Mouse (Mus musculus): ENCODE results near the gene Cd200r2.
A peak's percentile ranks its signal among the peaks of the same experiment; 100 is the strongest.
"Not testable (repeated sequence)": the region's sequence is repeated elsewhere in the genome, so short reads cannot be mapped to it uniquely, and the experiment has no call there.

Cd200r2 gene

DNA sequence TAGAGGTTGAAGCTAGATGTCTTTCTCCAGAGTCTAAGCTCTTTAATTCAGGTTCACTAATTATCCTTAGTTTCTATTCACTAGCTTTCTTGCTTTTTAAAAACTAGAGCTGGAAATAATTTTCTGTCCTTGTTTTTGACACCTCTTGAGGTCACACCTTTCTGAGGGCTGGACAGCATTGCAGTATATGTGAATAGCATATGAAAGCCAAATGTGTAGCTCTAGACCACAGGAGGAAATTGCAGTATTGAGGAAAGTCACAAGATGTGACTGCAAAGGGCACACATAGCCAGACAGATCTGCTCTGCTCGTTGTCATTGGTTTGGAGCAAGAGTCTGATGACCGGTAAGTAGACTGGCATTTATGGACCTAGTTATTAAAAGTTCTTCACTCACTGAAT lies at the start of gene Cd200r2:
Gene Cd200r2 (plus strand): TSS at position 301 of the 400 bp plus-strand sequence.
- no peak for DNase-seq (ENCODE audit: low read depth in 2 of 2, low spot score in 2 of 2)

GRCm38 (mm10) chr16:44818010-44818409 lies 48.9 kb upstream of the Cd200r2 start:
- DNase-seq (ENCODE audit: low read depth in 2 of 2, low spot score in 2 of 2): no peak

- no peak for DNase-seq (ENCODE audit: low read depth in 2 of 2, low spot score in 2 of 2)
These were observed 46.4 kb upstream of the Cd200r2 start for GRCm38 (mm10) chr16:44820545-44820944.

GRCm38 (mm10) chr16:44832286-44832685 lies 34.6 kb upstream of the Cd200r2 start:
- no peak for DNase-seq (ENCODE audit: low read depth in 2 of 2, low spot score in 2 of 2)

- DNase-seq (ENCODE audit: low read depth in 2 of 2, low spot score in 2 of 2): not testable (repeated sequence)
These were observed 33.7 kb upstream of the Cd200r2 start for GRCm38 (mm10) chr16:44833189-44833588.

- no peak for DNase-seq (ENCODE audit: low read depth in 2 of 2, low spot score in 2 of 2)
These were observed 8.3 kb downstream of the Cd200r2 start for GRCm38 (mm10) chr16:44875178-44875577.

GRCm38 (mm10) chr16:44876625-44877024 lies 9.7 kb downstream of the Cd200r2 start:
- no peak for DNase-seq (ENCODE audit: low read depth in 2 of 2, low spot score in 2 of 2)

GRCm38 (mm10) chr16:44877595-44877994 lies 10.7 kb downstream of the Cd200r2 start:
- DNase-seq (ENCODE audit: low read depth in 2 of 2, low spot score in 2 of 2): no peak

DNA sequence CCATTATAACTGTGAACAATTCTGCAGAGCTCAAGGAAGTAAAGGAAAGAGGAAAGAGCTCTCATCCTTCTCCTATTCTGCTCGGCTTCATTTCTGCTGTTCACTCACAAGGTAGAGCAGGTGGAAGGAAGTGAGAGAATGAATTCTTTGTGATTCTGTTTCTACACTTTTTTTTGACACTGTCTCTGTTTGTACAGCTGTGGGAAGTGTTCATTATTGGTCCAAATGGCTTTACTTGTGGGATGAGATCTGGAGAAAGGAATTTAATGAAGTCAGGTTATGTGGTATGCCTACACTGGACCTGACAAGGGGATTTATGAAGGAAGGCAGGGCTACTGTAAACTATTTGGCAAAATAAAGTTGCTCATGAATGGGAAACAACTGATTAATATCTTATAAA lies 23.9 kb downstream of the Cd200r2 start:
- DNase-seq (ENCODE audit: low read depth in 2 of 2, low spot score in 2 of 2): no peak

DNA sequence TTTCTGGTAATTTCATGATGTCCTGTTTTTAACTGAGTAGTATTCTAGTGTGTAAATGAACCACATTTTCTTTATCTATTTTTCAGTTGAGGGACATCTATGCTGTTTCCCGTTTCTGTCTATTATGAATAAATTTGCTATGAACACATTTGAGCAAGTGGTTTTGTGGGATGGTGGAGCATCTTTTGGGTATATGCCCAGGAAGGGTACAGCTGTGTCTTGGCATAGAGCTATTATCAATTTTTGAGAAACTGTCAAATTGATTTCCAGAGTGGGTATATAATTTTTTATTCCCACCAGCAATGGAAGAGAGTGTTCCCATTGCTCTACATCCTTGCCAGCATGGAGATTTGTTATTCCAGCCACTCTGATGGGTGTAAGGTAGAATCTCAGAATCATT lies 65.1 kb downstream of the Cd200r2 start:
- DNase-seq (ENCODE audit: low read depth in 2 of 2, low spot score in 2 of 2): no peak

- DNase-seq (ENCODE audit: low read depth in 2 of 2, low spot score in 2 of 2): no peak
These were observed 76.6 kb downstream of the Cd200r2 start, which contains the start of gene Cd200r3 for GRCm38 (mm10) chr16:44943468-44943867. TSS of gene Cd200r3 (plus strand) at chr16:44943678.

DNA sequence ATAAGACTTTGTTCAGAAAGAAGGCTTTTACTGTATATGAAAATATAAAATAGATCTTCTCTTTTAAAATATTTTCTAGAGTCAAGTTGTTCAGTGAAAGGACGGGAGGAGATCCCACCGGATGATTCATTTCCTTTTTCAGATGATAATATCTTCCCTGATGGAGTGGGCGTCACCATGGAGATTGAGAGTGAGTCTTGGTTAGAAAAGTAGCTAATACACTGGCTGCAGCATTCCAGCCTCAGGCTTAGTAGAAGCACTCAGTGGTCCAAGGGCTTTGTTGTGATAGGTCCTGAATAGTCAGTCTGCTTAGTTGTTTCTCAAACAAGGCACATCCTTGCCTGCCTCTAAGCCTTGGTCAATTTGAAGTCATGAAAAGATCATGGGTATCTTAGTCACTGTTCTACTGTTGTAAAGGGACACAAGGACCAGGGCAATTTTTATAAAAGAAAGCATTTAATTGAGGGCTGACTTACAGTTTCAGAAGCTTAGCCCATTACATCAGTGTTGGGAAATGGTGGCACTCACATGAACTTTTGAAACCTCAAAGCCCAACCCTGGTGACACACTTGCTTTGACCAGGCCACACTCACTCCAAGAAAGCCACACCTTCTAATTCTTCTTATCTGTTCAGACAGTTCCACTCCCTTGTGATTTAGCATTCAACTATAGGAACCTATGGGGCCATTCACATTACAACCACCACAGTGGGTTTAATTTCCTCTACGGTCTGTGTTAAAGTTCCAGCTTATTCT lies 84.6 kb downstream of the Cd200r2 start:
- no peak for DNase-seq (ENCODE audit: low read depth in 2 of 2, low spot score in 2 of 2)

DNA sequence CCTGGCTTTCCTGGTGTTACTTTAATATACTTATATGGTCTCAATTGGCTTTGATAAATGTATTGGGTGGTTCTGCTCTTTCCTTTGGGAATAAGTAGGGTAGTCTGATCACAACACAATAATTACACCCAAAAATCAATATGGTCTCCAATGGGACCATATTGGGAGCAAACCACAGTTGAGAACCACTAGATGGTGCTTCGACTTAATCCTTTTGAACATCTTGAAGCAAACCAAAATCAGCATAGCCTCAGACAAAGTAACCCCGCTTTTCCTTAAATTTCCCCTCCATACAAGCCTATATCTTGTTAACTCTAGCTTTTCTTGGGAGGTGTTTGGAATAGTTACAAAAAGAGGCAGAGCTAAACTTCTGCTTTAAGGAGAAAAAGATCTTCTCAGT lies 95.4 kb downstream of the Cd200r2 start:
- DNase-seq (ENCODE audit: low read depth in 2 of 2, low spot score in 2 of 2): no peak

DNA sequence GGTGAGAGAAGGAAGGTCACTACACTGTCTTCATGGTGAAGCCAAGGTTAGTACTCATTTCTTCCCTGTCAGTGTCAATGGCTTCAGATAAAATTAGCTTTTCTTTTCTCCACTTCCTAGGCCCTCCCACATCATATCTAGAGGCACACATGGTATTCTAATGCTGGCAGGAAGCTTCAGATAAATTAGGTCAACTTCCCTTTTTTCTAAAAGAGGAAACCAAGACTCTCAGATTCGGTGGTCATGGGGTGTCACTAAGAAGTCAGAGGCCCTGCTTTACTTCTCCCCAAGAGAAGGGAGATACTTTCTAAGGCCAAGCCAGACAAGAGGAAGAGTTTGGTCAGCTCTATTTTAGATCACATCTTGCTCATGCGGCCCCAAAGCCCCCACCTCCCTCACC lies 95.9 kb downstream of the Cd200r2 start:
- peak in 1 of 2 experiments; percentile 5 for DNase-seq (ENCODE audit: low read depth in 2 of 2, low spot score in 2 of 2)

- DNase-seq (ENCODE audit: low read depth in 2 of 2, low spot score in 2 of 2): no peak
These were observed 97.9 kb downstream of the Cd200r2 start for GRCm38 (mm10) chr16:44964526-44965374.

- DNase-seq (ENCODE audit: low read depth in 2 of 2, low spot score in 2 of 2): peak; percentile 43 to 44
These were observed 98.5 kb downstream of the Cd200r2 start for GRCm38 (mm10) chr16:44965428-44965827.

Measured in CD8-positive naive resting alpha-beta T cell, adult 2 months (primary cell).